Mouse (Mus musculus): ENCODE measurements around the gene Phgr1. TPM values are rescaled to one million over a fixed set of nuclear protein-coding genes. Genes with fewer than 3 reads are reported as not detected.

Gene Phgr1
- polyA plus RNA-seq, 1 experiment from 2014 or later: not detected

DNA sequence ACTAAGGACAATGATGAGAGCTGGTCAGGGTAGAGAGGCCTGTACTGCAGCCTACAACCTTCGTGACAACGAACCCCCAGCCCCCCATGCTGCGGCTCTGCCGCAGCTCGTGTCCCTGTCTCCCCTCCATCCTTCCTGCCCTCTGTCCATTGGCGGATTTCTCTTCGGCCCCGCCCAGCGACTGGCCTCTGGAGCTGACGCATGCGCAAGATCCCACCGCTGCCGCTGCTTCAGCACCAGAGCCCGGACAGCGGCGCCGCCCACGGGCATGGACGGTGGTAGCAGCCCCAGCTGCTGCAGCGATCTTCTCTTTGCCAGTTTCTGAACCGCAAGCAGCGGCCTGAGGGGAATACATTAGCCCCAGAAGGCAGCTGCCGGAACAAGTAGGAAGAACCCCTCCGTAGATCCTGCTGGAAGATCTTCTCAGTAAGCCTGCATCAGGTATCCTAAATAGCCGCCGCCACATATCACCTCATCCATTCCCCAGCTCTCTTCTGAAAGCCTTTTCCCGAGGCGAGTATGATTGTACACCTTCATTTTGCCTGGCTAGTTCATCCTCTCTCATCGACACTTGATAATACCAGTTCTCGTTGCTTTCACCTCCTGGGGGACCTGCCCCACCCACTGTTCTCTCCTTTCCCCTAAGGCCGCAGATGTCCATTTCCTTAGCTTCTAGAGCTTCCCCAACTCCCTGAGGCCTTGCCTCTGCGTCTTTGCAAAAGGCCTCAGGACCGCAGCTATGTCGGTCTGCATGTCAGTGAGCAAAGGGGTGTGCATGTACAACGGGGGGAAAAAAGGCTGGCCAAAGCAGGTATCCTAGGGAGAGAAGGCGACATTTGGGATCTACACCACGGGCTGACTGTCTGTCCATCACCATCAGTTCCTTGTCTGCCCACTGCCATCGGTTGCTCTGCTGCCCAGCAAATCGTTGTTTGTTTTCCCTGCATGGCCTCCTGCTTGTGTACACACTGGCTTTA, 7.2 kb downstream of the Phgr1 start, which contains the start of gene Disp2:
Gene Disp2, plus strand, starts transcription at position 216 of the 977 bp plus-strand sequence.
- WGBS (ENCODE audit: insufficient replicate concordance): 11% methylated on average over 39 of the region's 39 CpGs
- Histone ChIP-seq H3K4me1 (replicated peaks) (peaks cover 18% of the 10 kb centered on the region), H3K4me3 (replicated peaks) (peak within 1 kb of the TSS; percentile 17; the same call in 1 of the 2 replicates), H3K9me3 (replicated peaks) (no peaks in the 10 kb centered on the region), H3K4me2 (peak within 1 kb of the TSS; percentile 55), H3K36me3 (replicated peaks) (no peaks in the 10 kb centered on the region), H3K27me3 (peaks cover 66% of the 10 kb centered on the region), H3K9ac (no peak within 1 kb of the TSS), H3K27ac (replicated peaks) (no peak within 1 kb of the TSS)
- peak; percentile 68 for ATAC-seq (ENCODE audit: insufficient read depth)

DNA sequence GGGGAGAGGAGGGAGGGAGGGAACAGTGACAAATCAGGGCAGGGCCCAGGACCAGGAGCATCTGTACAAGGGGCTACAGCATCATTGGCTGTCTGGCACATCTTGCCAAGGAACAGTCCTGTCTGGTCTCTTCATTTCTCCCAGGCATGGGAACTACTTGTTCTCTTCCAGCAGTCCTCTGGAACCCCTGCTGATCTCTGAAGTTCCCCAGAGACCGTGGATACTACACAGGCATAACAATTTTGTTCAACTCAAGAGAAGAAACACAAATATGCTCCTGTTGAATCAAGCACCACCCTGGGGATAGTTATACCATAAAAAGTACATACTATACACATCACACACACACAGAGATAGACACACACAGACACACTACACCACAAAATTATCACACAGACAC, 8.5 kb downstream of the Phgr1 start:
- peaks cover 21% of the 10 kb centered on the region for H3K4me1 ChIP-seq (replicated peaks)
- H3K4me2 ChIP-seq: no peak overlapping the region
- ATAC-seq (ENCODE audit: insufficient read depth): no peak
- peaks cover 61% of the 10 kb centered on the region for H3K27me3 ChIP-seq
- no peak overlapping the region for H3K9ac ChIP-seq
- H3K27ac ChIP-seq (replicated peaks): no peak overlapping the region
- no peaks in the 10 kb centered on the region for H3K36me3 ChIP-seq (replicated peaks)
- no peaks in the 10 kb centered on the region for H3K9me3 ChIP-seq (replicated peaks)
- 14% methylated on average over 1 of the region's 1 CpGs for WGBS (ENCODE audit: insufficient replicate concordance)
- no peak overlapping the region for H3K4me3 ChIP-seq (replicated peaks)

DNA sequence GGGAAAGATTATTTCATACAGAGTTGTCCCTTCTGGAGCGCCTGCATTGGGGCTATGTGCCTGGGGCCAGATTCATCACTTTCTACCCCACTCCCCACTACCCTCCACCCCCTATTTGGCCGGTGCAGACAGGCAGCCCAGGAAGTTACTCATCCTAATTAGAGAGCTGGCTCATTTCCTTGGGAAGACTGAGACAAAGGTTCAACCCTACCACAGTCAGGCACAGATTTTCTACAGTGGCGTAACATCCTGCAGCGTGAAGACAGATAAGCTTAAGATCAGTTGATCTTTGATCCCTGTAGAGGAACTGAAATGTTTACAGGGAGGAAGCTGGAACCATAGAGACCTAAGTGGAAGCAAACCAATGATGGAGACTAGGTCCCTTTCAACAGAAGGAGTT, 9.7 kb downstream of the Phgr1 start:
- no peak overlapping the region for H3K9ac ChIP-seq
- H3K36me3 ChIP-seq (replicated peaks): no peaks in the 10 kb centered on the region
- no peaks in the 10 kb centered on the region for H3K9me3 ChIP-seq (replicated peaks)
- H3K27me3 ChIP-seq: peaks cover 54% of the 10 kb centered on the region
- WGBS (ENCODE audit: insufficient replicate concordance): 27% methylated on average over 4 of the region's 4 CpGs
- ATAC-seq (ENCODE audit: insufficient read depth): no peak
- no peak overlapping the region for H3K4me3 ChIP-seq (replicated peaks)
- H3K27ac ChIP-seq (replicated peaks): no peak overlapping the region
- H3K4me1 ChIP-seq (replicated peaks): peaks cover 32% of the 10 kb centered on the region
- H3K4me2 ChIP-seq: no peak overlapping the region

DNA sequence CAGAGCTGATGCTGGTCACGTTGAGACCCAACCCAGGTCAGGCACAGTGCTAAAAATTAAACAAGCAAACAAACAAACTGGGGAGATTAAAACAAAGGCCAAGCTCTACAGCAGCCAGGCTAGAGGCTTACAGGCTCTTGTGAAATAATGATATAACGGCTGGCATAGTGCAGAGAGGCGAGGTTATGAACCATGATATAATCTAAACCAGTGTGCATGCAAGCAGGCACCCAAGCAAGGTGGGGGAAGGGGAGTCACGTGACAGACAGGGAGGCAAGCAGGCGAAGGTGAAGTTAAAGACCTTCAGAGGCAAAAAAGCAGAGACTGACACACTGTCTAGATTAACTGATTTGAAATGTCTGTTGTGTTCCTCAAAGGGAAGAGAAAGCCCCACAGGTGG, 10.5 kb downstream of the Phgr1 start:
- Histone ChIP-seq H3K27ac (replicated peaks) (no peak overlapping the region), H3K4me3 (replicated peaks) (no peak overlapping the region), H3K9ac (no peak overlapping the region), H3K4me1 (replicated peaks) (peaks cover 32% of the 10 kb centered on the region), H3K4me2 (no peak overlapping the region), H3K27me3 (peaks cover 54% of the 10 kb centered on the region), H3K9me3 (replicated peaks) (no peaks in the 10 kb centered on the region), H3K36me3 (replicated peaks) (no peaks in the 10 kb centered on the region)
- 23% methylated on average over 5 of the region's 5 CpGs for WGBS (ENCODE audit: insufficient replicate concordance)
- no peak for ATAC-seq (ENCODE audit: insufficient read depth)

DNA sequence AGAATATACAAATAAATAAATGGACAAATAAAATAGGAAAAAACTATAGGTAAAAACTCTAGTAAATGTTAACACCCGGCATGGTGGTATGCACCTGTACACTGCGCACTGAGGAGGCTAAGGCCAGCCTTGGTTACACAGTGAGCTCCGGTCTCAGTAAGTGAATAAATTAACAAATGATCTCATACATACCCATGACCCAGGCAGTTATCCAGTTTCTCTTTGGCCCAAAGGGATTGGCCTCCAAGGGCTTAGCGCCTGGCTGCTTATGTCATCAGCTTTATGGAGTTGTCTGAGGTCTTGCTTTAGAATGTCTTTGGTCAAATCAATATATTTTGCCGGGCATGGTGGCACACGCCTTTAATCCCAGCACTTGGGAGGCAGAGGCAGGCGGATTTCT, 11.1 kb downstream of the Phgr1 start:
- Histone ChIP-seq H3K4me3 (replicated peaks) (no peak overlapping the region), H3K4me2 (no peak overlapping the region), H3K27me3 (peaks cover 52% of the 10 kb centered on the region), H3K9ac (no peak overlapping the region), H3K4me1 (replicated peaks) (peaks cover 32% of the 10 kb centered on the region), H3K27ac (replicated peaks) (no peak overlapping the region), H3K36me3 (replicated peaks) (no peaks in the 10 kb centered on the region), H3K9me3 (replicated peaks) (no peaks in the 10 kb centered on the region)
- 79% methylated on average over 7 of the region's 7 CpGs for WGBS (ENCODE audit: insufficient replicate concordance)
- ATAC-seq (ENCODE audit: insufficient read depth): no peak

DNA sequence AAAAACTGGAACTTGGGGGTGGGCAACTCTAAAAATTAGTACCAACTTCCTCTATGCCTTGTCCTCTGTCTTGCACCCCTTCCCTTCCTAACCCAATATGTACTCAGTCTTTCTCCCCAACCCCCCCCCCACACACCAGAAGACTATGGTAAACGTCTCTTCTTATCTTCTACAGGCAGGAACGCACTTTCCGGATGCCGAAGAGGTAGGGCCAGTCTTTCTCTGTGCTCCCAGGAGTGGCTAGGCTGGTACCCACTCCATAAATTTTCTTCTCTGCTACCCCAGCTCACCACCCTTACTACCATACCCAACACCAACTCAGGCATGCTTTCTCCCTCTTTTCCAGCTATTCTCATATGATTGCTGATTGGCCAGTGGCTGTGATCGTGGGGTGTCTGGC, 14.0 kb downstream of the Phgr1 start:
- no peak overlapping the region for H3K27ac ChIP-seq (replicated peaks)
- H3K4me2 ChIP-seq: no peak overlapping the region
- peaks cover 31% of the 10 kb centered on the region for H3K4me1 ChIP-seq (replicated peaks)
- no peak overlapping the region for H3K4me3 ChIP-seq (replicated peaks)
- no peak; the same call in 1 of the 2 replicates for ATAC-seq (ENCODE audit: insufficient read depth)
- H3K9ac ChIP-seq: no peak overlapping the region
- 24% methylated on average over 5 of the region's 5 CpGs for WGBS (ENCODE audit: insufficient replicate concordance)
- peaks cover 41% of the 10 kb centered on the region for H3K27me3 ChIP-seq
- H3K9me3 ChIP-seq (replicated peaks): no peaks in the 10 kb centered on the region
- no peaks in the 10 kb centered on the region for H3K36me3 ChIP-seq (replicated peaks)

DNA sequence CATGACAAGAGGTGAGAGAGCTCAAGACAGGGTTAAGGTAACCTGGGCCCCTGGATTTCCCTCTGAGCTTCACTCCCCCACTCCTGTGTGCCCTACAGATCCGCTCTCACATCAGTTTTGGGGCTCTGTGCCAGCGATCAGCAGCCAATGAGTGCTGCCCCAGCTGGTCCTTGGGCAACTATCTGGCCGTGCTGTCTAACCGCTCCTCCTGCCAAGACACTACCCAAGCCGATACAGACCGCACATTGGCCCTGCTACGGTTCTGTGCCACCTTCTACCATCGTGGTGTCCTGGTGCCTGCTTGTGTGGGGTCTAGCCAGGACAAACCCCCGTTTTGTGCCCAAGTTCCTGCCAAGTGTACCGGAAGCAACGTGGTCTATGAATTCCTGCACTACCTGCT, 16.9 kb downstream of the Phgr1 start:
- no peak overlapping the region for H3K4me2 ChIP-seq
- no peak overlapping the region for H3K27ac ChIP-seq (replicated peaks)
- no peaks in the 10 kb centered on the region for H3K36me3 ChIP-seq (replicated peaks)
- peaks cover 42% of the 10 kb centered on the region for H3K4me1 ChIP-seq (replicated peaks)
- no peak overlapping the region for H3K9ac ChIP-seq
- ATAC-seq (ENCODE audit: insufficient read depth): no peak
- no peak overlapping the region for H3K4me3 ChIP-seq (replicated peaks)
- WGBS (ENCODE audit: insufficient replicate concordance): 67% methylated on average over 11 of the region's 11 CpGs
- peaks cover 36% of the 10 kb centered on the region for H3K27me3 ChIP-seq
- H3K9me3 ChIP-seq (replicated peaks): no peaks in the 10 kb centered on the region

DNA sequence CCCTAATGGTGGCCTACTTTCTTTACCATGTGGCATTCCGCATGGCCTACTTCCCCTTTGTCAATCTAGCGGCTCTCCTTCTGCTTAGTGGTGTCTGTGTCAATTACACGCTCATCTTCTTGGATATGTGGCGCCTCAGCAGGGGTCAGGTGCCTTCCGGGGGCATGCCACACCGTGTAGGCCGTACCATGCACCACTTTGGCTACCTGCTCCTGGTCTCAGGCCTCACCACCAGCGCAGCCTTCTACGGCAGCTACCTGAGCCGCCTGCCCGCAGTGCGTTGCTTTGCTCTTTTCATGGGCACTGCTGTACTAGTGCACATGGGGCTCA, 17.6 kb downstream of the Phgr1 start:
- H3K36me3 ChIP-seq (replicated peaks): no peaks in the 10 kb centered on the region
- no peaks in the 10 kb centered on the region for H3K9me3 ChIP-seq (replicated peaks)
- peaks cover 42% of the 10 kb centered on the region for H3K4me1 ChIP-seq (replicated peaks)
- WGBS (ENCODE audit: insufficient replicate concordance): 61% methylated on average over 12 of the region's 12 CpGs
- H3K4me3 ChIP-seq (replicated peaks): peak overlapping the region; percentile 29
- no peak overlapping the region for H3K9ac ChIP-seq
- H3K27me3 ChIP-seq: peaks cover 38% of the 10 kb centered on the region
- peak overlapping the region; percentile 54 for H3K4me2 ChIP-seq
- ATAC-seq (ENCODE audit: insufficient read depth): no peak
- H3K27ac ChIP-seq (replicated peaks): no peak overlapping the region

DNA sequence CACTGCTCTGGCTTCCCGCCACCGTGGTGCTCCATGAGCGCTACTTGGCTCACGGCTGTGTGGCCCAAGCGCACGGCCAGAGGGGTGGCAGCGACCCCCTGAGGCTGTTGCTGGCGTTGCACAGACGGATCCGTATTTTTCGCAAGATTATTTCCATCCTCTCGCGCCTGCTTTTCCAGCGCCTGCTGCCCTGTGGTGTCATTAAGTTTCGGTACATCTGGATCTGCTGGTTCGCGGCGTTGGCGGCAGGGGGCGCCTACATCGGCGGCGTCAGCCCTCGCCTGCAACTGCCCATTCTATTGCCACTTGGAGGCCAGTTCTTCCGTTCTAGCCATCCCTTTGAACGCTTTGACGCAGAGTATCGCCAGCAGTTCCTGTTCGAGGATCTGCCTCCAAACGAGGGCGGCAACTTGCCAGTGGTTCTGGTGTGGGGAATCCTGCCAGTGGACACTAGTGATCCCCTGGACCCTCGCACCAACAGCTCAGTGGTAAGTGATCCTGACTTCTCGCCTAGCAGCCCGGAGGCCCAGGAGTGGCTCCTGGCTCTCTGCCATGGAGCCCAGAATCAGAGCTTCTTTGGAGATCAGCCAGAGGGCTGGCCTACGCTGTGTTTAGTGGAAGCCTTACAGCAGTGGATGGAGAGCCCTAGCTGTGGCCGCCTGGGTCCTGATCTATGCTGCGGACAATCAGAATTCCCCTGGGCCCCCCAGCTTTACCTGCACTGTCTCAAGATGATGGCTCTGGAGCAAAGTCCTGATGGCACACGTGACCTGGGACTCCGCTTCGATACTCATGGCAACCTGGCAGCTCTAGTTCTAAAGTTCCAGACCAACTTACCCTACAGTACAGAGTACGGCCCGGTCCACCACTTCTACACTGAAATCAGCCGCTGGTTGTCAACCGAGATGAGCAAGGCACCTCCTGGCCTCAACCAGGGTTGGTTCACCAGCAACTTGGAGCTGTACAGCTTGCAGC, 18.3 kb downstream of the Phgr1 start:
- Histone ChIP-seq H3K27ac (replicated peaks) (peak overlapping the region; percentile 63; the same call in 1 of the 2 replicates), H3K4me3 (replicated peaks) (peak overlapping the region; percentile 29), H3K4me2 (peak overlapping the region; percentile 54), H3K9ac (no peak overlapping the region), H3K4me1 (replicated peaks) (peaks cover 42% of the 10 kb centered on the region), H3K9me3 (replicated peaks) (no peaks in the 10 kb centered on the region), H3K36me3 (replicated peaks) (no peaks in the 10 kb centered on the region), H3K27me3 (peaks cover 42% of the 10 kb centered on the region)
- peak; percentile 34 for ATAC-seq (ENCODE audit: insufficient read depth)
- whole genome bisulfite sequencing (ENCODE audit: insufficient replicate concordance): 30% methylated on average over 44 of the region's 44 CpGs

DNA sequence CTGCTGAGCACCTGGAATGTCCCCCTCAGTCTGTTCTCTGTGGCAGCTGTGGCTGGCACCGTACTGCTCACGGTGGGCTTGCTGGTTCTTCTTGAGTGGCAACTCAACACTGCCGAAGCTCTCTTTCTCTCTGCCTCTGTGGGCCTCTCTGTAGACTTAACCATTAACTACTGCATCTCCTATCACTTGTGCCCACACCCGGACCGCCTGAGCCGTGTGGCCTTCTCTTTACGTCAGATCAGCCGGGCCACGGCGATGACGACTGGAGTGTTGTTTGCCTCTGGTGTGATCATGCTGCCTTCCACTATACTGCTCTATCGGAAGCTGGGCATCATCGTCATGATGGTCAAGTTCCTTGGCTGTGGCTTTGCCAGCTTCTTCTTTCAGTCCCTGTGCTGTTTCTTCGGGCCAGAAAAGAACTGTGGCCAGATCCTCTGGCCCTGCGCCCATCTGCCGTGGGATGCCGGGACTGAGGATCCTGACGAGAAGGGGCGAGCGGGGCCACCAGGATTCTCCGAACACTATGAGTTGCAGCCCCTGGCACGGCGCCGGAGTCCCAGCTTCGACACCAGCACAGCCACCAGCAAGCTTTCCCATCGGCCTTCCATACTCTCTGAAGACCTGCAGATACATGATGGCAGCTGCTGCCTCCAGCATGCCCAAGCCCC, 19.2 kb downstream of the Phgr1 start:
- ATAC-seq (ENCODE audit: insufficient read depth): peak; percentile 68
- Histone ChIP-seq H3K9ac (no peak overlapping the region), H3K27ac (replicated peaks) (peak overlapping the region; percentile 63; the same call in 1 of the 2 replicates)

More for the DNA sequence above, 19.2 kb downstream of the Phgr1 start:
- whole genome bisulfite sequencing (ENCODE audit: insufficient replicate concordance): 74% methylated on average over 26 of the region's 26 CpGs
- Histone ChIP-seq H3K4me3 (replicated peaks) (no peak overlapping the region), H3K4me2 (peak overlapping the region; percentile 54), H3K27me3 (peaks cover 45% of the 10 kb centered on the region), H3K9me3 (replicated peaks) (no peaks in the 10 kb centered on the region), H3K4me1 (replicated peaks) (peaks cover 33% of the 10 kb centered on the region), H3K36me3 (replicated peaks) (no peaks in the 10 kb centered on the region)

Measured in liver, embryonic 15.5 days (tissue).